Mouse (Mus musculus) forebrain, embryonic 14.5 days (tissue): Measurements from ENCODE around the gene Srsf1. TPM values are rescaled to one million over a fixed set of nuclear protein-coding genes. Genes with fewer than 3 reads are reported as not detected.

Experiments used
- ATAC-seq: fragments of 200-750 bp; cut with Nextera tagmentation; 2 replicates; pipeline ENCODE4 v1.8.0; 2017; ENCODE audit warnings: mild to moderate bottlenecking, moderate library complexity
- DNase-seq: peaks from one replicate; pipeline ENCODE4 v3.0.0-alpha.2; 2015; ENCODE audit warnings: low spot score
- H3K27ac ChIP-seq: fragments of 300-500 bp; sonication (generic); 2 replicates; pipeline ENCODE4 v1.5.1; 2014; ENCODE audit warnings: low read depth, mild to moderate bottlenecking, control low read depth, low read length, moderate library complexity
- H3K27me3 ChIP-seq: fragments of 300-500 bp; sonication (generic); replicated peaks from 2 replicates; pipeline ENCODE4 v1.6.1; 2014; ENCODE audit warnings: low read length, control low read depth, mixed read lengths; ENCODE audit not compliant: control insufficient read depth, insufficient read depth
- H3K36me3 ChIP-seq: fragments of 300-500 bp; sonication (generic); 2 replicates; pipeline ENCODE4 v1.6.1; 2014; ENCODE audit warnings: low read length, control low read depth; ENCODE audit not compliant: control insufficient read depth, insufficient read depth
- H3K4me1 ChIP-seq: fragments of 300-500 bp; sonication (generic); 2 replicates; pipeline ENCODE4 v1.6.1; 2014; ENCODE audit warnings: antibody characterized with exemption, low read length, control low read depth; ENCODE audit not compliant: control insufficient read depth, insufficient read depth
- H3K4me2 ChIP-seq: fragments of 300-500 bp; sonication (generic); 2 replicates; pipeline ENCODE4 v1.6.1; 2014; ENCODE audit warnings: mild to moderate bottlenecking, control low read depth, low read length
- H3K4me3 ChIP-seq: fragments of 300-500 bp; sonication (generic); 2 replicates; pipeline ENCODE4 v1.5.1; 2014; ENCODE audit warnings: low read depth, low read length, control low read depth
- H3K9ac ChIP-seq: fragments of 300-500 bp; sonication (generic); 2 replicates; pipeline ENCODE4 v1.6.1; 2014; ENCODE audit warnings: mild to moderate bottlenecking, low read length, control low read depth, moderate library complexity
- H3K9me3 ChIP-seq: fragments of 300-500 bp; sonication (generic); replicated peaks from 2 replicates; pipeline ENCODE4 v1.6.1; 2016; ENCODE audit warnings: low read length, control low read depth, mixed read lengths; ENCODE audit not compliant: control insufficient read depth
- WGBS: fragments of 180-500 bp; shearing (Covaris S2); extraction: QIAGEN DNeasy Blood & Tissue Kit; methylation state at CpG from one replicate; pipeline ENCODE4 v1.1.7; 2014; 5-methylcytosine and 5-hydroxymethylcytosine counted together
- polyA plus RNA-seq: library from polyadenylated mRNA; unstranded; fragments of >200 nt; fragmentation: Nextera tagmentation; extraction: Ambion mirVana; gene quantifications from 2 replicates; pipeline ENCODE4 v1.2.1, GENCODE M21; 2014

The Srsf1 gene
- polyA plus RNA-seq, 1 experiment from 2014 or later: 340 TPM

- DNase-seq (peak; percentile 72), ATAC-seq (peak; percentile 77)
- H3K9me3 ChIP-seq: no peaks in the 10 kb centered on the region
- peak overlapping the region; percentile 99 for H3K9ac ChIP-seq
- H3K4me1 ChIP-seq: peaks cover 27% of the 10 kb centered on the region
- H3K36me3 ChIP-seq: peaks cover 30% of the 10 kb centered on the region
- H3K27ac ChIP-seq: peak overlapping the region; percentile 99
- H3K4me2 ChIP-seq: peak overlapping the region; percentile 77
- under 1% methylated on average over 58 of the region's 76 CpGs for WGBS
- no peaks in the 10 kb centered on the region for H3K27me3 ChIP-seq
- H3K4me3 ChIP-seq: peak overlapping the region; percentile 98
Observed at GRCm38 (mm10) chr11:88047871-88048531, 828 bp downstream of the Srsf1 start.

DNA sequence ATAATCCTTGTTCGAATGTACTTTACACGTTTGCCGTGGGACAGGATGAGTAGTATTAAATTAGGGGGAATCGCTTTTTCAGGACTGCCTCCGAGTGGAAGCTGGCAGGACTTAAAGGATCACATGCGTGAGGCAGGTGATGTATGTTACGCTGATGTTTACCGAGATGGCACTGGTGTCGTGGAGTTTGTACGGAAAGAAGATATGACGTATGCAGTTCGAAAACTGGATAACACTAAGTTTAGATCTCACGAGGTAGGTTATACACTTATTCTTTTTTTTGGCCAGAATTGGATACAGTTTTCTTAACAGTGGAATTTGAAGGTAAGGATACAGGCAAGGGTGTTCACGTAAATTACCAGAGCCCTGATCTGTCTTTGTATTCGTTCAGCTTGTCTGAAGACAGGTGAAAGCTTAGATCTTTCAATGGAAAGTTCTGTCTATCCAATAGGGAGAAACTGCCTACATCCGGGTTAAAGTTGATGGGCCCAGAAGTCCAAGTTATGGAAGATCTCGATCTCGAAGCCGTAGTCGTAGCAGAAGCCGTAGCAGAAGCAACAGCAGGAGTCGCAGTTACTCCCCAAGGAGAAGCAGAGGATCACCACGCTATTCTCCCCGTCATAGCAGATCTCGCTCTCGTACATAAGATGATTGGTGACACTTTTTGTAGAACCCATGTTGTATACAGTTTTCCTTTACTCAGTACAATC lies 1.9 kb downstream of the Srsf1 start:
- peak overlapping the region; percentile 98 for H3K4me3 ChIP-seq
- no peak overlapping the region for H3K27ac ChIP-seq
- peaks cover 27% of the 10 kb centered on the region for H3K4me1 ChIP-seq
- DNase-seq (no peak), ATAC-seq (no peak)
- no peaks in the 10 kb centered on the region for H3K9me3 ChIP-seq
- WGBS: 28% methylated on average over 26 of the region's 26 CpGs
- peak overlapping the region; percentile 99 for H3K9ac ChIP-seq
- peak overlapping the region; percentile 77 for H3K4me2 ChIP-seq
- H3K36me3 ChIP-seq: peaks cover 36% of the 10 kb centered on the region
- no peaks in the 10 kb centered on the region for H3K27me3 ChIP-seq

DNA sequence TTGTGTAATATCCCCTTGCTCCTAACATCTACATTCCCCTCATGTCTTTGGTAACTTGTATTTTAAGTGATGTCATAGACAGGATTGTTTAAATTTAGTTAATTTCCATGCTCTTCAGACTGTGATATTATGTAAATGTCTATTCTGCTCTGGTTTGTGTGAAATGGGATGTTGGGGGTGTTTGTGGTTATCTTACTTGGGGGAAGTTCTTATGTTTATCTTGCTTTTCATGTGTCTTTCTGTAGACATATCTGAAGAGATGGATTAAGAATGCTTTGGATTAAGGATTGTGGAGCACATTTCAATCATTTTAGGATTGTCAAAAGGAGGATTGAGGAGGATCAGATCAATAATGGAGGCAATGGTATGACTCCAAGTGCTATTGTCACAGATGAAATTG lies 2.6 kb downstream of the Srsf1 start:
- ATAC-seq: no peak
- Histone ChIP-seq H3K4me3 (peak overlapping the region; percentile 98), H3K9ac (peak overlapping the region; percentile 99)

DNA sequence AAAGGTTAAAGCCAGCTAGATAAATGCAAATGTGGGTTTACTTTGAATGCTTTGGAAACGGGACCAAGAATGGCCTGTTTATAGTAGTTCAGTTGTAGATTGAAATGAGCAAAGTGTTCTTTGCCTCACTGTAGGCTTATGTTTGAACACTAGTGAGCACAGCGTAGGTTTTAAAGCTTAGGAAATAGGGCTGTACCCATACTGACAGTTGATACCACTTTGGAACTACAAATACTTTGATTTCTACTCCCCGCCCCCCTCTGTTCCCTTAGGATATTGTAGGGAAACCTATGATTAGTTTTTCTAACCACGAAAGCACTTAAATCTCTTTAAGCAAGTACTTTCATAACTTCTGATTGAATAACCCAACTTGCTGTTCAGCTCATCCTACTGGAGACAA lies 5.5 kb downstream of the Srsf1 start:
- Histone ChIP-seq H3K4me1 (peaks cover 20% of the 10 kb centered on the region), H3K4me3 (no peak overlapping the region), H3K27ac (no peak overlapping the region), H3K4me2 (no peak overlapping the region), H3K9ac (no peak overlapping the region), H3K36me3 (peaks cover 36% of the 10 kb centered on the region), H3K9me3 (no peaks in the 10 kb centered on the region), H3K27me3 (no peaks in the 10 kb centered on the region)
- no peak for ATAC-seq
- no peak for DNase-seq
- WGBS: 77% methylated on average over 4 of the region's 4 CpGs

More for the DNA sequence above, 2.6 kb downstream of the Srsf1 start:
- Histone ChIP-seq H3K27ac (no peak overlapping the region), H3K4me2 (peak overlapping the region; percentile 77), H3K27me3 (no peaks in the 10 kb centered on the region), H3K36me3 (peaks cover 36% of the 10 kb centered on the region), H3K4me1 (peaks cover 27% of the 10 kb centered on the region), H3K9me3 (no peaks in the 10 kb centered on the region)
- no peak for DNase-seq

DNA sequence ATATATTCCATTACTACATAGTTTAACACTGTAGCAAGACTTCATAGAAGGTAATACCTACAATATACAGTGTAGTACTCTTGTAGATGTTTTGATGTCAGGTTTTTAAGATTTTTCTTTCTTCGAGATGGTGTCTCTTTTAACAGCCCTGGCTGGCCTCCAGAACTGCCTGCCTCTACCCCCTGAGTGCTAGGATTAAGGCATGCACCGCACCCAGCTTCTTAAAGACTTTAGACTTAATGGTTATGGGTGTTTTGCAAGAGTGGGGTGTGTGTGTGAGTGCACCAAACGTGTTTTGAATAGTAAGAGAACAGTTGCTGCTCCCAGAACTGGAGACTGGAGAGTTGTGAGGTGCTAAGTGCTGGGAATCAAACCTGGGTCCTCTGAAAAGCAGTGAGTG lies 6.6 kb downstream of the Srsf1 start:
- Histone ChIP-seq H3K9me3 (no peaks in the 10 kb centered on the region), H3K27ac (no peak overlapping the region), H3K9ac (no peak overlapping the region), H3K27me3 (no peaks in the 10 kb centered on the region), H3K4me2 (no peak overlapping the region), H3K4me1 (peaks cover 20% of the 10 kb centered on the region), H3K4me3 (no peak overlapping the region), H3K36me3 (peaks cover 36% of the 10 kb centered on the region)
- WGBS: 56% methylated on average over 3 of the region's 3 CpGs
- DNase-seq: no peak
- ATAC-seq: no peak

DNA sequence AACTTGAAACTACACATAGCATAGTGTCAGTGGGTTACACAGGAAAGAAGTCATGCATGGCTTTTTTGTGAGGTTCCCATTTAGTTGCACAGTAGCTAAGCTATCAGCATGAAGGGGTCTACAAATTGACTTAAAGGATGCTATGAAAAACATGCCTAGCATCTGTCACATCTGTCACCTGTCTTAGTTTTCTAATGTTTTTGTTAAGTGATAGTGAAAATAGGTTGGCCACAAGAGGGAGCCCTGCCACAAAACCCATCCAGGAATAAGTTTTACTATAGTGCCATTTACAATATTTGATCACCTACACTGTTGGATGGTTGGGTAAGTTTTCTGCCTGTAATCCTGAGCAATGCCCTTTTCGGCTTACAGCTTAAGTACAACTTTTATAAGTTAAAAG lies 7.4 kb downstream of the Srsf1 start:
- Histone ChIP-seq H3K4me3 (no peak overlapping the region), H3K9me3 (no peaks in the 10 kb centered on the region), H3K4me1 (peaks cover 12% of the 10 kb centered on the region), H3K36me3 (peaks cover 28% of the 10 kb centered on the region), H3K27me3 (no peaks in the 10 kb centered on the region), H3K27ac (no peak overlapping the region), H3K9ac (no peak overlapping the region), H3K4me2 (no peak overlapping the region)
- ATAC-seq: peak; percentile 30; the same call in 1 of the 2 replicates
- DNase-seq: peak; percentile 71
- 79% methylated on average over 1 of the region's 1 CpGs for WGBS

GRCm38 (mm10) chr11:88055777-88056176 lies 8.6 kb downstream of the Srsf1 start:
- 86% methylated on average over 2 of the region's 2 CpGs for WGBS
- DNase-seq: no peak
- no peak for ATAC-seq
- peaks cover 4% of the 10 kb centered on the region for H3K4me1 ChIP-seq
- H3K27me3 ChIP-seq: no peaks in the 10 kb centered on the region
- no peak overlapping the region for H3K4me3 ChIP-seq
- H3K27ac ChIP-seq: no peak overlapping the region
- H3K9me3 ChIP-seq: no peaks in the 10 kb centered on the region
- no peak overlapping the region for H3K9ac ChIP-seq
- H3K36me3 ChIP-seq: peaks cover 19% of the 10 kb centered on the region
- no peak overlapping the region for H3K4me2 ChIP-seq

- H3K4me1 ChIP-seq: no peaks in the 10 kb centered on the region
- no peak overlapping the region for H3K27ac ChIP-seq
- WGBS: 71% methylated on average over 2 of the region's 2 CpGs
- no peak overlapping the region for H3K4me3 ChIP-seq
- no peak overlapping the region for H3K4me2 ChIP-seq
- H3K9ac ChIP-seq: no peak overlapping the region
- no peaks in the 10 kb centered on the region for H3K9me3 ChIP-seq
- no peak for ATAC-seq
- no peak for DNase-seq
- no peaks in the 10 kb centered on the region for H3K27me3 ChIP-seq
- H3K36me3 ChIP-seq: peaks cover 8% of the 10 kb centered on the region
Observed at GRCm38 (mm10) chr11:88057788-88058187, 10.6 kb downstream of the Srsf1 start.

- Histone ChIP-seq H3K36me3 (no peaks in the 10 kb centered on the region), H3K27me3 (no peaks in the 10 kb centered on the region), H3K27ac (no peak overlapping the region), H3K9me3 (no peaks in the 10 kb centered on the region), H3K4me2 (no peak overlapping the region), H3K4me1 (no peaks in the 10 kb centered on the region), H3K4me3 (no peak overlapping the region), H3K9ac (no peak overlapping the region)
- WGBS: 50% methylated on average over 2 of the region's 2 CpGs
- peak; percentile 81 for DNase-seq
- ATAC-seq: peak; percentile 77
Observed at GRCm38 (mm10) chr11:88059141-88059540, 12.0 kb downstream of the Srsf1 start.
